Mouse (Mus musculus) intestine, embryonic 16.5 days (tissue): Measurements from ENCODE around the gene Ppp1r14a. TPM values are rescaled to one million over a fixed set of nuclear protein-coding genes. Genes with fewer than 3 reads are reported as not detected.

ENCODE experiments used
- ATAC-seq: fragments of 200-750 bp; cut with Nextera tagmentation; 2 replicates; pipeline ENCODE4 v1.8.0; 2017; ENCODE audit warnings: moderate TSS enrichment, moderate library complexity
- H3K27ac ChIP-seq: fragments of 300-500 bp; sonication (generic); 2 replicates; pipeline ENCODE4 v1.5.1; 2014; ENCODE audit warnings: mild to moderate bottlenecking, low read length
- H3K27me3 ChIP-seq: fragments of 300-500 bp; sonication (generic); replicated peaks from 2 replicates; pipeline ENCODE4 v1.6.1; 2014; ENCODE audit warnings: low read length, control low read depth, mixed read lengths; ENCODE audit not compliant: control insufficient read depth, insufficient read depth
- H3K36me3 ChIP-seq: fragments of 300-500 bp; sonication (generic); 2 replicates; pipeline ENCODE4 v1.6.1; 2014; ENCODE audit warnings: low read length, control low read depth; ENCODE audit not compliant: control insufficient read depth, insufficient read depth
- H3K4me1 ChIP-seq: fragments of 300-500 bp; sonication (generic); 2 replicates; pipeline ENCODE4 v1.6.1; 2014; ENCODE audit warnings: low read length, control low read depth, mixed read lengths; ENCODE audit not compliant: control insufficient read depth, insufficient read depth
- H3K4me2 ChIP-seq: fragments of 300-500 bp; sonication (generic); 2 replicates; pipeline ENCODE4 v1.6.1; 2014; ENCODE audit warnings: low read depth, low read length, control low read depth
- H3K4me3 ChIP-seq: fragments of 300-500 bp; sonication (generic); 2 replicates; pipeline ENCODE4 v1.5.1; 2014; ENCODE audit warnings: mild to moderate bottlenecking, low read length
- H3K9ac ChIP-seq: fragments of 300-500 bp; sonication (generic); 2 replicates; pipeline ENCODE4 v1.6.1; 2014; ENCODE audit warnings: low read depth, low read length
- H3K9me3 ChIP-seq: fragments of 300-500 bp; sonication (generic); 2 replicates; pipeline ENCODE4 v1.6.1; 2016; ENCODE audit warnings: low read length, control low read depth; ENCODE audit not compliant: control insufficient read depth
- WGBS: fragments of 180-500 bp; shearing (Covaris S2); extraction: QIAGEN DNeasy Blood & Tissue Kit; methylation state at CpG from one replicate; pipeline ENCODE4 v1.1.7; 2014; 5-methylcytosine and 5-hydroxymethylcytosine counted together
- polyA plus RNA-seq: library from polyadenylated mRNA; unstranded; fragments of >200 nt; fragmentation: Nextera tagmentation; extraction: Ambion mirVana; gene quantifications from 2 replicates; pipeline ENCODE4 v1.2.1, GENCODE M21; 2015

Gene Ppp1r14a
- polyA plus RNA-seq, 1 experiment from 2014 or later, result 45.2 TPM

DNA sequence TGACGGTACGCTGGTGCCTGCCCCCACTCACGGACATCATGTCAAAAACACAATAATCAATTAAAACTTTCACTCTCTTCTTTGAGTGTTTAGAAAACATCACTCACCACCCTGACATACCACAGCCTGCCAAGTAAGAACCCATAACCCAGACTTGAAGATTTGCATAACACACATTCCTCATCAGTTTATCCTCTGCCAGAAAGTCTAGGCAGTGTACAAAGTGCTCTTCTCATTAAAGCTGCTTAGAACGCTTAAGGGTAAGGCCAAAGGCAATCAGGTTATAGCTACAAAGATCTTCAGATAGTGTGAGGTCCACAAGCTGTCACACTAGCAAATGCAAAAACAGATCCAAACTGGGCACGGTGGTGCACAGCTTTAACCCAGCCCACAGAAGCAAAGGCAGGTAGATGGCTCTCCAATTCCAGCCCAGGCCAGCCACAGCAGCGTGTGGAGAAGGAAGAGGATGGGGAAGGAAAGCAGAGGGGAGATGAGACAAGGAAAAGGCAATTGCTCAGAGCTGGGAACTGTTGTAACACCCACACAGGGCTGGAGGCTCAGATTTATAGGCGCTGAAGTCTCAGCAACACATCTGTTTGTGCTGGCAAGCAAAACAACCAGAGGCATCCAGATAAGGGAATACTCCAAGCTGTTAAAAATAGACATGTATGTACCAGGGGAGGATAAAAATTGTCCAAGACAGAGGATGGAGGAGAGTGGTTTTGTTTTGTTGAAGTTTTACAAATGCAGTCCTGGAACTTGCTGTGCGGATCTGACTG lies 17.2 kb upstream of the Ppp1r14a start:
- 52% methylated on average over 8 of the region's 8 CpGs for WGBS
- H3K27me3 ChIP-seq, result no peaks in the 10 kb centered on the region
- H3K4me2 ChIP-seq, result no peak overlapping the region
- no peaks in the 10 kb centered on the region for H3K9me3 ChIP-seq
- ATAC-seq, result peak; percentile 6; the same call in 1 of the 2 replicates
- no peak overlapping the region for H3K4me3 ChIP-seq
- H3K4me1 ChIP-seq, result peaks cover 41% of the 10 kb centered on the region
- no peak overlapping the region for H3K9ac ChIP-seq
- peak overlapping the region; percentile 73 for H3K27ac ChIP-seq
- H3K36me3 ChIP-seq, result no peaks in the 10 kb centered on the region

DNA sequence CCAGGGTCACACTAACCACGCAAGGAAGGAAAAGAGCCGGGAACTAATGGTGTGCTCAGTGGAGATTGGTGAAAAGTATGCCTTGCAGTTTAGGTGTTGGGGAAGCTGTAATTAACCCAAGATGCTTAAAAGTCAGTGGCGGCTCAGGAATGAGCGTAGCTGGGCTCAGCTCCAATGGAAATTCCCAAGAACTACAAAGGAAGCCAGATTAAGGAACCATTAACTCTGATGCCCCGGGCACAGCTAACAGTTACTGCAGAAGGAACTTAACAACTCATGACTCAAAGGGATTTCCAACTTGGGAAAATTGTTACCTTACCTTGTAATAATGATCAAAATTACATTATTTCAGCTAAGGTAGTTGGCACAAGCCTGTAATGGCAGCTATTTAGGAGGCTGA lies 12.4 kb upstream of the Ppp1r14a start:
- Histone ChIP-seq H3K4me2 (no peak overlapping the region), H3K27ac (peak overlapping the region; percentile 7; the same call in 1 of the 2 replicates), H3K9me3 (no peaks in the 10 kb centered on the region), H3K9ac (no peak overlapping the region), H3K4me3 (no peak overlapping the region), H3K36me3 (no peaks in the 10 kb centered on the region), H3K4me1 (peaks cover 39% of the 10 kb centered on the region), H3K27me3 (no peaks in the 10 kb centered on the region)
- WGBS, result 73% methylated on average over 5 of the region's 5 CpGs
- no peak for ATAC-seq

DNA sequence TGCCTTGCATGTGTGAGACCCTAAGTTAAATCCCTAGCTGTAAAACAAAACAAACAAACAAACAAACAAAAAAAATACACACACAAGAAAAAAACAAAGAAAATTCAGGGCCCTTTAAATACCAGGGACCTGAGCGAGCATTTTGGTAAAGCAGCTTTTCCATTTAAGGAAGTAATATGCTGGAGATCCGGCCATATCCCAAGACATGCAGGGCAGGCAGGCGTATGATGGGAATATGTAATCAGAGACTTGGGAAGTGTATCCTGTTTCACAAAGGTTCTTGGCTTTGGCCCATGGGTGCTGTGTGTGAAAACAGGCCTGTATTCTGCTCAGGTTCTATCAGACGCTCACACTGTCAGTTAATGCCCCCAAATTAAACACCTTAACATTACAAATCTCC lies 11.6 kb upstream of the Ppp1r14a start:
- ATAC-seq, result no peak
- Histone ChIP-seq H3K9ac (no peak overlapping the region), H3K36me3 (no peaks in the 10 kb centered on the region), H3K9me3 (no peaks in the 10 kb centered on the region), H3K4me1 (peaks cover 42% of the 10 kb centered on the region), H3K27me3 (no peaks in the 10 kb centered on the region), H3K4me3 (no peak overlapping the region), H3K4me2 (no peak overlapping the region), H3K27ac (no peak overlapping the region)
- 69% methylated on average over 4 of the region's 4 CpGs for WGBS

DNA sequence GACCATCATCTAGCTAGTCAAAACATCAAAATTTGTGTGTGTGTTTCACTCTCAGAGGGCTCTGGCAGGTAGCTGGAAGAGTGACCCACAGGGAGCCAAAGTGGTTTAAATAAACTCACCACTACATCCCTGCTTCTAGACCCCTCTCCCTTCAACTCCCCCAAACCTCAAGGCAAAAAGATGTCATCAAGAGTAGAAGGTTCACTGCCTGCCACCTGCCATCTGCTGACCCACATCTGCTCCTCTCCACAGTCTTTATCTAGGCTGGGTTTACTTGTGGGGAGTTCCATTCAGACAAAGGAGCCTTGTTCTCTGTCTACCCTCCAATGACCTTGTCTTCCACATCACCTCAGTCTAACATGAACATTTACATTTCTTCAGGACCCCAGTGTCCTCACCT lies 9.8 kb upstream of the Ppp1r14a start:
- peak overlapping the region; percentile 92; the same call in 1 of the 2 replicates for H3K27ac ChIP-seq
- no peaks in the 10 kb centered on the region for H3K9me3 ChIP-seq
- H3K4me3 ChIP-seq, result peak overlapping the region; percentile 75
- H3K27me3 ChIP-seq, result no peaks in the 10 kb centered on the region
- no peak for ATAC-seq
- H3K36me3 ChIP-seq, result no peaks in the 10 kb centered on the region
- H3K4me1 ChIP-seq, result peaks cover 33% of the 10 kb centered on the region
- H3K4me2 ChIP-seq, result peak overlapping the region; percentile 90
- H3K9ac ChIP-seq, result no peak overlapping the region

DNA sequence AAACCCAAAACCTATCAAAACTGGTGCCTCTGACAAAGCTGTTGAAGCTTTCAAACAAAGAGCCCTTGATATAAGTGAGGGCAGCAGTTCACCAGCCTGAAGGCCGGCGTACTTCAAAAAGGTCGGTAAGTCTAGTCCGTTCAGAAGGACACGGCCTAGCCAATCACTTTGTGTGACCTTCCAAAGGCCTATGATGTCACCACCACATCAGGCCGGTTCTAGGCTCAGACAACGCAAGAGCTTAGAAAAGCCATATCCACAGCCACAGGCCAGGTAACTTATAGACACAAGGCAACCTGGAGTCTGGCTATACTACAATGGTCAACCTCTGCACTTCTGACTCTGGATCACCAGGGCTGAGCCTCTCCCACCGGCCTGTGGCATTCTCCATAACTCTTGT lies 9.2 kb upstream of the Ppp1r14a start:
- ATAC-seq, result no peak; the same call in 1 of the 2 replicates
- H3K4me2 ChIP-seq, result peak overlapping the region; percentile 90
- peak overlapping the region; percentile 91 for H3K9ac ChIP-seq
- peaks cover 33% of the 10 kb centered on the region for H3K4me1 ChIP-seq
- peak overlapping the region; percentile 92 for H3K27ac ChIP-seq
- no peaks in the 10 kb centered on the region for H3K36me3 ChIP-seq
- 26% methylated on average over 8 of the region's 8 CpGs for WGBS
- H3K27me3 ChIP-seq, result no peaks in the 10 kb centered on the region
- H3K4me3 ChIP-seq, result peak overlapping the region; percentile 75
- H3K9me3 ChIP-seq, result no peaks in the 10 kb centered on the region

DNA sequence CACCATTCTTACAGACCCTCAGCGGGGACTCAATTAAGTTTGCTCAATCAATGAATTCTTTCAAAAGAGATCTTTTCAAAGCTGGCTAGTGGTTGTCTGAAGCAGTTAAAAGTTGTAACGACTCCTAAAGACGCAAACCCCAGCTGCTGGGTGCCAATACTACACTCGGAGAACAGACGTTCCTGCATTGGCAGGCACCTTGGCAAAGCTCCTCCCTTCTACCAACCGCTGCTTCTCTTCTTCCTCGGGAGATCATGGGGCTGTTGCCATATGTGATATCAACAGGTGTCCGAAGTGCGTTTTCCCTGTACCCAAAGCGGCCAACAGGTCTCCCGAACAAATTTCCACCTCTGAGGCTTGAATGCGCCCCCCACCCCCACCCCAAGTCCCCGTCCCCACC lies 8.3 kb upstream of the Ppp1r14a start:
- Histone ChIP-seq H3K36me3 (no peaks in the 10 kb centered on the region), H3K4me1 (peaks cover 33% of the 10 kb centered on the region), H3K27ac (peak overlapping the region; percentile 92), H3K27me3 (no peaks in the 10 kb centered on the region), H3K4me3 (peak overlapping the region; percentile 75), H3K4me2 (peak overlapping the region; percentile 90), H3K9me3 (no peaks in the 10 kb centered on the region), H3K9ac (peak overlapping the region; percentile 91)
- WGBS, result 11% methylated on average over 13 of the region's 13 CpGs
- ATAC-seq, result peak; percentile 9; the same call in 1 of the 2 replicates

DNA sequence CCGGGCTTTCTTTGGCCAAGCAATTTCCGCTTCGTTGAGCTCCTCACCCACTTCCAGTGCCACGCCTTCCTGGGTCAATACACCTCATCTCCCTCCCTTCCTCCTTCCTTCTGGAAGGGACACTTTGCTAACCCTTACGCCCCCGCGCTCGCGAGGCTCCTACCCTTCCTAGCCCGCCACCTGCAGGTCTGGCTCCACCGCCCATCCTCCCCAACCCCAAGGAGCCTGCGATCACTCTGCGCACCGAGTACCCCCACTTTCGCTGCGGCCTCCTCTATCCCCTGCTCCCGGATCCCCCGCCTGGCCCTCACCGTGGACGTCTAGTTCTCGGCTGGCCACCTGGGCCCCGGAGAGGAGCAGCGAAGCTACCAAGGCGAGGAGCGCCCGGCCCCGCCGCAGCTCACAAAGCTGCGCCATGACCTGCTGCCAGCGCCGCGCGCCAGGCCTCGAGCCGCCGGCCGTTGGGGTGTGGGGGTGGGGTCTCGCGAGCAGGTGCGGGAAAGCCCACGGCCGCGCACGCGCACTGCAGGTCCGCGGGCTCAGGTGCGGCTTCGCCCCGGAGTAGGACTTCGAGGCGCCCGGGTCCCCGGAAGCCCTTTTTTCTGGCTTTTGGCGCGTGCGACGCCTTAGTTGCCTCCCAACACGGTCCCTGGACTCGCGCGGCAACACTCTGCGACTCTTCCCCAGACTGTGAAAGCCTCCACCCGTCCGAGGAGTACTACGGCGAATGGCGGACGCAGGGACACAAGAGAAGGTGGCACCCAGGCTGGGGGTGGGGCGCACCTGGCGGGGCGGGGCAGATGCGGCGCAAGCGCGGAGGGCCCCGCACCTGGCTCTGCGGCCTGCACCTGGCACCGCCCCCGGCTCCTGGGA lies 7.7 kb upstream of the Ppp1r14a start, which contains the start of gene Spint2:
Gene Spint2 (minus strand): TSS at position 712 of the 873 bp plus-strand sequence.
- H3K27me3 ChIP-seq, result no peaks in the 10 kb centered on the region
- H3K9me3 ChIP-seq, result no peaks in the 10 kb centered on the region
- peak within 1 kb of the TSS; percentile 91 for H3K9ac ChIP-seq
- H3K36me3 ChIP-seq, result no peaks in the 10 kb centered on the region
- H3K27ac ChIP-seq, result peak within 1 kb of the TSS; percentile 92
- peak within 1 kb of the TSS; percentile 90 for H3K4me2 ChIP-seq
- ATAC-seq, result peak; percentile 91
- H3K4me3 ChIP-seq, result peak within 1 kb of the TSS; percentile 75
- peaks cover 28% of the 10 kb centered on the region for H3K4me1 ChIP-seq
- WGBS, result under 1% methylated on average over 79 of the region's 80 CpGs

DNA sequence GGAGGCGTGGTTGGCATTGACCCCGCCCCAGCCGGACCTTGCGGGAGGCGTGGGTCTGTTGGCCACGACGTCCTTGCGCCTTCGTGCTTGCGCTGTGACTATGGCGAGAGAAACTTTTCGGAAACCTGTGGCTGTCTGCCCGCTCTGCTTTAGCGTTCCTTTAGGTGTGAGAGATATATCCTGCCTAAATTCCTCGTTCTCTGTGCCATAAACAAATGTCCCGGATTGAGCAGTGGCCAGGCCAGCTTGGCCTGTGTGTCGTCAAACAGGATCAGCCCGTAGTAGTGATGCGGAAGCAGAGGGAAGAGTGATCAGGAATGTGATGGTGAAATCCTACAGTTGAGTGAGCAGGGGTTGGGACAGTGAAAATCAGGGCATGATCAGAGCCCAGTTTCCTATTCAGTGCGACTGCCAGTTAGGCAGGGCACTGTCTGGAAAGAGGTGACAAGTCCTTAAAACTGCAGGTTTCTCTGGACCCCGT lies 7.0 kb upstream of the Ppp1r14a start:
- Histone ChIP-seq H3K4me2 (peak overlapping the region; percentile 90), H3K4me1 (peaks cover 22% of the 10 kb centered on the region), H3K36me3 (no peaks in the 10 kb centered on the region), H3K27ac (peak overlapping the region; percentile 34), H3K9ac (peak overlapping the region; percentile 91), H3K27me3 (no peaks in the 10 kb centered on the region), H3K9me3 (no peaks in the 10 kb centered on the region), H3K4me3 (peak overlapping the region; percentile 75)
- 8% methylated on average over 21 of the region's 21 CpGs for WGBS
- ATAC-seq, result peak; percentile 69

DNA sequence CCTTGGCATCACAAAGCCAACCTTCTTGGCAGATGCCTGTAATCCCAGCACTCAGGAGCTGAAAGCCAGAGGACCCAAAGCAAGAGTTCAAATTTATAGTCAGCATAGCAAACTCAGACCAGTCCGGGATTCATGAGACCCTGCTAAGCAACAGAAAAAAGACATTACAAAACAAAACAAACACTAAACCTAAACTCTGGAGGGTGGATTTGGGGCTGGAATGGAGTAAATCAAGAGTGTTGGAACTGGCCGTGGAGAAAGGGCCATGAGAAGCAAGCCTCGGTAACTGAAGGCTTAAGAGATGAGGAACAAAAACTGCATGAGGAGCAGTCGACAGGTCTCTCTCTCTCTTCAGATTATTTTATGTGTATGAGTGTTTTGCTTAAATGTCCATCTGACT lies 5.2 kb upstream of the Ppp1r14a start:
- no peak overlapping the region for H3K27ac ChIP-seq
- no peak overlapping the region for H3K4me3 ChIP-seq
- no peaks in the 10 kb centered on the region for H3K36me3 ChIP-seq
- H3K27me3 ChIP-seq, result no peaks in the 10 kb centered on the region
- 77% methylated on average over 4 of the region's 4 CpGs for WGBS
- no peak overlapping the region for H3K9ac ChIP-seq
- no peak overlapping the region for H3K4me2 ChIP-seq
- no peak for ATAC-seq
- no peaks in the 10 kb centered on the region for H3K9me3 ChIP-seq
- peaks cover 23% of the 10 kb centered on the region for H3K4me1 ChIP-seq
